Mouse (Mus musculus) thymus, postnatal 0 days (tissue): ENCODE measurements around the gene Rad51ap1. TPM values are rescaled to one million over a fixed set of nuclear protein-coding genes. Genes with fewer than 3 reads are reported as not detected.

Source experiments
- polyA plus RNA-seq: library from polyadenylated mRNA; unstranded; fragments of >200 nt; fragmentation: Nextera tagmentation; extraction: Ambion mirVana; gene quantifications from 2 replicates; pipeline ENCODE4 v1.2.1, GENCODE M21; 2015

Rad51ap1 gene
- polyA plus RNA-seq, 1 experiment from 2014 or later: 69.6 TPM

Other genes with a start within 250 kb of the Rad51ap1 start
- gene Kcna6, start 198.9 kb downstream of the Rad51ap1 start, polyA plus RNA-seq: 0.12 and 0.18 TPM in 2 replicates
- 218 and 220 TPM in 2 replicates for gene Ndufa9, start 90.5 kb downstream of the Rad51ap1 start, polyA plus RNA-seq
- gene Akap3, start 86.5 kb downstream of the Rad51ap1 start, polyA plus RNA-seq: not detected in 2 replicates
- 2.6 and 2.9 TPM in 2 replicates for gene Dyrk4, start 17.7 kb downstream of the Rad51ap1 start, polyA plus RNA-seq
- gene D6Wsu163e, start 375 bp upstream of the Rad51ap1 start, polyA plus RNA-seq: 20.9 and 21.4 TPM in 2 replicates
- not detected in 2 replicates for gene Fgf6, start 76.0 kb upstream of the Rad51ap1 start, polyA plus RNA-seq
- gene Fgf23, start 133.3 kb upstream of the Rad51ap1 start, polyA plus RNA-seq: 0.12 and 0.20 TPM in 2 replicates
- gene Tigar, start 170.0 kb upstream of the Rad51ap1 start, polyA plus RNA-seq: 3.0 and 3.2 TPM in 2 replicates
- gene Ccnd2, start 212.6 kb upstream of the Rad51ap1 start, polyA plus RNA-seq: 279 and 280 TPM in 2 replicates